Mouse (Mus musculus) E14TG2a.4 (cell line): ENCODE measurements around the gene Mapk3.

ENCODE experiments used
- H3K27me3 ChIP-seq: 2 replicates; pipeline ENCODE4 v1.6.1; 2014; ENCODE audit warnings: low read length, control low read depth; ENCODE audit not compliant: insufficient read depth
- H3K36me3 ChIP-seq: 2 replicates; pipeline ENCODE4 v1.6.1; 2014; ENCODE audit warnings: low read length, control low read depth; ENCODE audit not compliant: insufficient read depth
- H3K4me1 ChIP-seq: replicated peaks from 2 replicates; pipeline ENCODE4 v1.6.1; 2014; ENCODE audit warnings: low read depth, low read length, control low read depth
- H3K4me3 ChIP-seq: replicated peaks from 2 replicates; pipeline ENCODE4 v1.5.1; 2014; ENCODE audit warnings: mild to moderate bottlenecking, low read length
- H3K9me3 ChIP-seq: 2 replicates; pipeline ENCODE4 v1.6.1; 2014; ENCODE audit warnings: low read length, control low read depth
- CTCF ChIP-seq: conservative IDR thresholded peaks from 2 replicates; pipeline ENCODE4 v1.5.1; 2014; ENCODE audit warnings: low read length
- NANOG ChIP-seq: IDR thresholded peaks from 2 replicates; pipeline ENCODE4 v1.6.1; 2014; ENCODE audit warnings: borderline replicate concordance, low read length, mixed read lengths
- POU5F1 ChIP-seq: IDR thresholded peaks from 2 replicates; pipeline ENCODE4 v1.6.1; 2014; ENCODE audit warnings: low read length, borderline replicate concordance

The Mapk3 gene

DNA sequence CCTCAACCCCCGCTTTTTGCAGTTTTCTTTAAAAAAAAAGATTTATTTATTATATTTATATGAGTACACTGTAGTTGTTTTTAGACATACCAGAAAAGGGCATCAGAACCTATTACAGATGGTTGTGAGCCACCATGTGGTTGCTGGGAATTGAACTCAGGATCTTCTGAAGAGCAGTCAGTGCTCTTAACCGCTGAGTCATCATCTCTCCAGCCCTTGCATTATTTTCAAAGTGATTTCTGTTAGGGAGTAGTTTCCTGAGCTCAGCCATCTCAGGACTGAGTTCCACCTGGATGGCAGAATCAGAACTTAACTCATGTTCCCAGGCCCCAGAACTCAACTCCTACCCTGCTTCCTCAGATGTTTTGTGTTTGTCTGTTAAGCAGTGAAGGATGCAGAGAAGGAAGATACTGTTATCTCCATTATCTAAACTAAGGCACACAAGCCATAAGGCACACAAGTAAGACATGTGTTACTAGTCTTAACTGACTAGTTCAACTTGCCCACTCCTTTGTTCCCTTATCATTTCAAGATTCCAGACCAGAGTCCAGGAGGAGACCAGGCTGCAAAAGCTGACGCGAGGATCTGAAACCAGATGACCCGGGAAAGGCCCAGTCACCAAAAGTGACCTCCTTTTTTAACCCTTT lies 50.4 kb downstream of the Mapk3 start:
- Histone ChIP-seq H3K4me3 (peak overlapping the region; percentile 89), H3K27me3 (0 out of 2 replicates have a peak, but pooled peaks cover 3% of the 10 kb centered on the region), H3K4me1 (peaks cover 62% of the 10 kb centered on the region), H3K9me3 (no peaks in the 10 kb centered on the region), H3K36me3 (peaks cover 25% of the 10 kb centered on the region)
- TF ChIP-seq NANOG: no peak
- TF ChIP-seq CTCF: no peak
- TF ChIP-seq POU5F1: no peak
